Mouse (Mus musculus) lung, adult 18-20 months (tissue): Measurements from ENCODE around the gene Nudcd2.

Experiments used
- DNase-seq, 2 experiments: peaks; one replicate each; pipeline ENCODE4 v3.0.0; 2022; ENCODE audit warnings: mixed read lengths in 2 of 2

Nudcd2 gene

GRCm38 (mm10) chr11:40755968-40756367 lies 22.5 kb downstream of the Nudcd2 start:
- DNase-seq: no peak

- peak in 1 of 2 experiments; percentile 16 for DNase-seq
Observed at GRCm38 (mm10) chr11:40759896-40760295, 26.4 kb downstream of the Nudcd2 start.

GRCm38 (mm10) chr11:40763395-40763794 lies 29.9 kb downstream of the Nudcd2 start:
- peak in 1 of 2 experiments; percentile 11 for DNase-seq

GRCm38 (mm10) chr11:40764690-40765089 lies 31.2 kb downstream of the Nudcd2 start:
- no peak for DNase-seq

GRCm38 (mm10) chr11:40775315-40776269 lies 42.1 kb downstream of the Nudcd2 start:
- no peak for DNase-seq

- no peak for DNase-seq
Observed at GRCm38 (mm10) chr11:40781857-40782256, 48.4 kb downstream of the Nudcd2 start.

GRCm38 (mm10) chr11:40783346-40783745 lies 49.9 kb downstream of the Nudcd2 start:
- no peak for DNase-seq

GRCm38 (mm10) chr11:40784326-40784725 lies 50.9 kb downstream of the Nudcd2 start:
- DNase-seq: no peak

GRCm38 (mm10) chr11:40786900-40787299 lies 53.4 kb downstream of the Nudcd2 start:
- DNase-seq: no peak
